Comparison of ENCODE assay signal across 8 mouse cellular contexts in genomic region chr8:71709134-71709799, GRCm38 (mm10). TPM values are rescaled to one million over a fixed set of nuclear protein-coding genes. Genes with fewer than 3 reads are reported as not detected.
DNase-seq lines count a peak whose midpoint lies in the region; ATAC-seq and TF ChIP-seq lines count a peak whose summit lies in the region.

No protein-coding gene starts in this region.

- peak overlapping the region; percentile 12; the same call in 1 of the 2 replicates for H3K9ac ChIP-seq in heart, adult 2 months (ENCODE audit: low read depth, low read length)
- H3K9ac ChIP-seq in ES-Bruce4 (ENCODE audit: low read depth, poor library complexity, severe bottlenecking): no peak overlapping the region
- no peak overlapping the region for H3K9ac ChIP-seq in liver, postnatal 0 days (replicated peaks)

- intact Hi-C loops in heart, adult 2 months (cut with DNase I): loop anchor here (2.0 kb wide), 1 partner anchor 22 kb away; no protein-coding TSS in a partner anchor

- no peak for DNase-seq in heart, adult 2 months
- no peak for DNase-seq in heart, postnatal 4 days
- DNase-seq in hindbrain, embryonic 10.5 days (ENCODE audit: low spot score): no peak
- DNase-seq in liver, postnatal 0 days: no peak
- no peak for DNase-seq in B cell, adult 2 months
- DNase-seq in thymus, adult 18-20 months: no peak
- no peak for DNase-seq in urinary bladder, postnatal 14 days (ENCODE audit: low spot score)

- no peaks in the 10 kb centered on the region for H3K4me1 ChIP-seq in heart, adult 2 months (ENCODE audit: control insufficient read depth, insufficient read depth, low read length)
- H3K4me1 ChIP-seq in ES-Bruce4 (ENCODE audit: control insufficient read depth, insufficient read depth, low read length): no peaks in the 10 kb centered on the region
- H3K4me1 ChIP-seq in hindbrain, embryonic 10.5 days (replicated peaks): peaks cover 13% of the 10 kb centered on the region; the same call in 1 of the 2 replicates
- H3K4me1 ChIP-seq in liver, postnatal 0 days (ENCODE audit: insufficient read depth): peaks cover 7% of the 10 kb centered on the region

- H3K9me3 ChIP-seq in ES-Bruce4 (replicated peaks; ENCODE audit: control insufficient read depth, insufficient read depth, low read length, poor library complexity, severe bottlenecking): no peaks in the 10 kb centered on the region
- no peaks in the 10 kb centered on the region for H3K9me3 ChIP-seq in hindbrain, embryonic 10.5 days
- no peaks in the 10 kb centered on the region for H3K9me3 ChIP-seq in liver, postnatal 0 days (ENCODE audit: low read length)

- peak; percentile 18; the same call in 1 of the 2 replicates for ATAC-seq in liver, postnatal 0 days

- no peaks in the 10 kb centered on the region for H3K36me3 ChIP-seq in heart, adult 2 months (ENCODE audit: control insufficient read depth, insufficient read depth, low read length)
- no peaks in the 10 kb centered on the region for H3K36me3 ChIP-seq in ES-Bruce4 (ENCODE audit: control insufficient read depth, insufficient read depth, low read length, poor library complexity, severe bottlenecking)
- H3K36me3 ChIP-seq in hindbrain, embryonic 10.5 days: peaks cover 11% of the 10 kb centered on the region; the same call in 1 of the 2 replicates
- H3K36me3 ChIP-seq in liver, postnatal 0 days (replicated peaks; ENCODE audit: insufficient read depth, low read length): peaks cover 4% of the 10 kb centered on the region; the same call in 1 of the 2 replicates

- no peaks in the 10 kb centered on the region for H3K27me3 ChIP-seq in heart, adult 2 months (ENCODE audit: control insufficient read depth, insufficient read depth, low read length)
- H3K27me3 ChIP-seq in ES-Bruce4 (ENCODE audit: control insufficient read depth, insufficient read depth, low read length, poor library complexity, severe bottlenecking): no peaks in the 10 kb centered on the region
- peaks cover 59% of the 10 kb centered on the region for H3K27me3 ChIP-seq in hindbrain, embryonic 10.5 days (ENCODE audit: insufficient read depth, poor library complexity, severe bottlenecking)
- 0 out of 2 replicates have a peak, but pooled peaks cover 3% of the 10 kb centered on the region for H3K27me3 ChIP-seq in liver, postnatal 0 days (ENCODE audit: insufficient read depth, low read length)

- TF ChIP-seq CTCF in heart, adult 2 months (IDR thresholded peaks at IDR 0.05): no peak
- TF ChIP-seq CTCF in ES-Bruce4 (IDR thresholded peaks at IDR 0.05; ENCODE audit: low read depth, low read length): no peak
- TF ChIP-seq CTCF in liver, postnatal 0 days (IDR thresholded peaks at IDR 0.05; ENCODE audit: low read depth): no peak

- TF ChIP-seq EP300 in heart, adult 2 months (IDR thresholded peaks at IDR 0.05; ENCODE audit: insufficient read depth, low read depth, low read length): no peak
- TF ChIP-seq EP300 in ES-Bruce4 (IDR thresholded peaks at IDR 0.05; ENCODE audit: insufficient read depth, low read depth, low read length): no peak
- TF ChIP-seq EP300 in liver, postnatal 0 days (IDR thresholded peaks at IDR 0.05; ENCODE audit: low read depth): no peak

- H3K4me3 ChIP-seq in heart, adult 2 months: no peak overlapping the region
- peak overlapping the region; percentile 42 for H3K4me3 ChIP-seq in ES-Bruce4 (ENCODE audit: low read depth, low read length)
- peak overlapping the region; percentile 23 for H3K4me3 ChIP-seq in hindbrain, embryonic 10.5 days
- H3K4me3 ChIP-seq in liver, postnatal 0 days (ENCODE audit: low read depth, low read length): no peak overlapping the region

- no peaks in the 10 kb centered on the region for H3K79me2 ChIP-seq in heart, adult 2 months (replicated peaks; ENCODE audit: control insufficient read depth, insufficient read depth, low read length)

- TF ChIP-seq POLR2A in heart, adult 2 months (IDR thresholded peaks at IDR 0.05; ENCODE audit: insufficient read depth, low read depth, low read length): no peak
- no peak for TF ChIP-seq POLR2A in ES-Bruce4 (IDR thresholded peaks at IDR 0.05; ENCODE audit: insufficient read depth, low read length)

- H3K27ac ChIP-seq in heart, adult 2 months: no peak overlapping the region
- H3K27ac ChIP-seq in ES-Bruce4 (ENCODE audit: insufficient read depth, low read length): no peak overlapping the region
- no peak overlapping the region for H3K27ac ChIP-seq in hindbrain, embryonic 10.5 days
- H3K27ac ChIP-seq in liver, postnatal 0 days (ENCODE audit: low read depth): no peak overlapping the region

- 42% methylated on average over 25 of the region's 25 CpGs for WGBS in heart, adult 2 months
- 40% methylated on average over 25 of the region's 25 CpGs for WGBS in hindbrain, embryonic 10.5 days
- WGBS in liver, postnatal 0 days (ENCODE audit: insufficient replicate concordance): 58% methylated on average over 25 of the region's 25 CpGs

- peak overlapping the region; percentile 54; the same call in 1 of the 2 replicates for H3K4me2 ChIP-seq in liver, postnatal 0 days (ENCODE audit: low read depth, low read length)

RNA-seq across cellular contexts. Expression of gene B3gnt3, which starts 7.7 kb away (rescaled TPM):
- total RNA-seq in heart, adult 2 months (2021): 1 to 10 TPM; 6.1 to 6.4 TPM
- polyA plus RNA-seq in heart, adult 2 months (2012; rRNA removed): 5.4 and 8.6 TPM in 2 replicates
- 1 to 10 TPM; 7.5 to 7.6 TPM for total RNA-seq in heart, postnatal 4 days (2021)
- 1.8 and 2.0 TPM in 2 replicates for polyA plus RNA-seq in ES-Bruce4 (2011; ENCODE audit: insufficient read depth, insufficient read length, low read depth, missing spikeins)
- 0.64 and 1.0 TPM in 2 replicates for polyA plus RNA-seq in hindbrain, embryonic 10.5 days (2016; fragmentation: Nextera tagmentation; extraction: Ambion mirVana)
- 3.0 TPM in 2 replicates for polyA plus RNA-seq in liver, postnatal 0 days (2015; fragmentation: Nextera tagmentation; extraction: Ambion mirVana)

RNA-seq across cellular contexts. Expression of gene Fcho1, which starts 16.2 kb away (rescaled TPM):
- under 1 TPM; 0.23 to 0.64 TPM for total RNA-seq in heart, adult 2 months (2021)
- polyA plus RNA-seq in heart, adult 2 months (2012; rRNA removed): 2.7 and 4.5 TPM in 2 replicates
- total RNA-seq in heart, postnatal 4 days (2021): 1 to 10 TPM; 1.6 to 2.4 TPM
- polyA plus RNA-seq in ES-Bruce4 (2011; ENCODE audit: insufficient read depth, insufficient read length, low read depth, missing spikeins): 8.7 and 8.8 TPM in 2 replicates
- polyA plus RNA-seq in hindbrain, embryonic 10.5 days (2016; fragmentation: Nextera tagmentation; extraction: Ambion mirVana): 16.7 and 26.9 TPM in 2 replicates
- polyA plus RNA-seq in liver, postnatal 0 days (2015; fragmentation: Nextera tagmentation; extraction: Ambion mirVana): 15.3 and 16.7 TPM in 2 replicates

RNA-seq across cellular contexts. Expression of gene Insl3, which starts 20.3 kb away (rescaled TPM):
- 1 to 10 TPM; 4.0 to 4.1 TPM for total RNA-seq in heart, adult 2 months (2021)
- 16.3 and 19.3 TPM in 2 replicates for polyA plus RNA-seq in heart, adult 2 months (2012; rRNA removed)
- 1 to 10 TPM; 6.6 to 6.9 TPM for total RNA-seq in heart, postnatal 4 days (2021)
- 1.3 and 3.7 TPM in 2 replicates for polyA plus RNA-seq in ES-Bruce4 (2011; ENCODE audit: insufficient read depth, insufficient read length, low read depth, missing spikeins)
- polyA plus RNA-seq in hindbrain, embryonic 10.5 days (2016; fragmentation: Nextera tagmentation; extraction: Ambion mirVana): 0.37 and 0.58 TPM in 2 replicates
- 1.3 and 2.8 TPM in 2 replicates for polyA plus RNA-seq in liver, postnatal 0 days (2015; fragmentation: Nextera tagmentation; extraction: Ambion mirVana)

RNA-seq across cellular contexts. Expression of gene Jak3, which starts 33.2 kb away (rescaled TPM):
- 1 to 10 TPM; 8.1 to 8.6 TPM for total RNA-seq in heart, adult 2 months (2021)
- 23.3 and 24.0 TPM in 2 replicates for polyA plus RNA-seq in heart, adult 2 months (2012; rRNA removed)
- 10 to 100 TPM; 15.8 TPM for total RNA-seq in heart, postnatal 4 days (2021)
- 8.0 and 9.7 TPM in 2 replicates for polyA plus RNA-seq in ES-Bruce4 (2011; ENCODE audit: insufficient read depth, insufficient read length, low read depth, missing spikeins)
- 3.2 and 3.6 TPM in 2 replicates for polyA plus RNA-seq in hindbrain, embryonic 10.5 days (2016; fragmentation: Nextera tagmentation; extraction: Ambion mirVana)
- polyA plus RNA-seq in liver, postnatal 0 days (2015; fragmentation: Nextera tagmentation; extraction: Ambion mirVana): 4.3 and 4.6 TPM in 2 replicates

RNA-seq across cellular contexts. Expression of gene Unc13a, which starts 37.7 kb away (rescaled TPM):
- total RNA-seq in heart, adult 2 months (2021): under 1 TPM; 0.61 to 0.86 TPM
- polyA plus RNA-seq in heart, adult 2 months (2012; rRNA removed): 1.4 and 1.8 TPM in 2 replicates
- 1 to 10 TPM; 1.3 to 1.4 TPM for total RNA-seq in heart, postnatal 4 days (2021)
- polyA plus RNA-seq in ES-Bruce4 (2011; ENCODE audit: insufficient read depth, insufficient read length, low read depth, missing spikeins): 3.8 and 6.3 TPM in 2 replicates
- 4.4 and 8.4 TPM in 2 replicates for polyA plus RNA-seq in hindbrain, embryonic 10.5 days (2016; fragmentation: Nextera tagmentation; extraction: Ambion mirVana)
- 0.25 and 0.36 TPM in 2 replicates for polyA plus RNA-seq in liver, postnatal 0 days (2015; fragmentation: Nextera tagmentation; extraction: Ambion mirVana)

Comparison
In these comparisons a context has a peak if more than half of its experiments do, and no peak if none do; other contexts are left out.
1. H3K4me3 ChIP-seq: peak in ES-Bruce4 (single experiment) and hindbrain, embryonic 10.5 days (single experiment); none in heart, adult 2 months (single experiment) and liver, postnatal 0 days (single experiment).